Mouse (Mus musculus): ENCODE measurements around the gene Pdzk1.

Pdzk1 gene

DNA sequence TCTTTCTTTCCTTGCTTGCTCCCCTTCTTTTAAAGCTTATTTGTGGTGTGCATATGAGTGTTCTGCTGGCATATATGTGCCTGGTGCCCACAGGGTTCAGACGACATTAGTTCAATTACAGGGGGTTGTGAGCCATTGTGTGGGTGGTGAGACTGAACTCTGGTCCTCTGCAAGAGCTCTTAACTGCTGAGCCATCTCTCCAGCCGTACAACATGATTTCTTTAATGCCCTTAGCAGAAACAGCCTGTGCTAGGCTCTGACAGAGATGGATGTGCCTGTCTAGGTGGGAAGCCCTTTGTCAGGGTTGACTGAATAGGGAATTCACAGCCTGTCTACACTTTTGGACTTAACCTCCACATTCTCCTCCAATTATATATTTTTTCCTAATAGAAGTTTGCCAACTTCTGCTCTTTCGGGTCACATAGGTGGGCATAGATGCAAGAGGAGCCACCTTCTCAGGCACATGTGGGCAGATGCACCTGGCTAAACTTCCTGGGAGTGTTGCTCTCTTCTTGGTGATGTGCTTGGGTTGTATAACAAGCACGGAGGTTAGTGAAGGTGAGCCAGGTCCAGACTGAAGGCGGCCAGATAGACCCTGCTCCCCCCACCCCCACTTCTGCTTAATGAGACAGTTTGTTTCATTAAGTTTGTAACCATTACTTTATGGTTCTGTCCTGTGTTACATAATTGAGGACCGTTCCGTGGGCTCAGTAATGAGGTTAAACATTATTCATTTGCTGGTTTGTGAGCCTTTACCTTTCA lies 5.7 kb downstream of the Pdzk1 start:
- DNase-seq (ENCODE audit: low spot score in 2 of 2) = no peak

DNA sequence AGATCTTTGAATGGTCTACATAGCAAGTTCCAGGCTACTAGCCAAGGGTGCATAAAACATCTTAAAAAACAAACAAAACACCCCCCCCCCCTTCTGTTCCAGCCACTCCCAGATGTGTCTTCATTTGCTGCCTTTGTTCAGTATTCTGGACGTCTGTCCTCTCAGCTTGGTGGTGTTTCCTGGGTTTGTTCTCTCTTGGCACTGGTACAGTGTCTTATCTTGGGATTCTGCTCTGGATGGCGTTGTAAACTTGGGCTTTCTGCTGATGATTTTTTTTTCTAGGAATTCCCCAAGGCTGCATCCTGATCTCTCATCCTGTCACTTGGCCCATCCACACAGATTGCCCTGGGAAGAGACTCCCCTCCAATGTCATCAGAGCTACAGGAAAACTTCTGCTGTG lies 7.3 kb downstream of the Pdzk1 start:
- DNase-seq (ENCODE audit: low spot score in 2 of 2) = no peak

DNA sequence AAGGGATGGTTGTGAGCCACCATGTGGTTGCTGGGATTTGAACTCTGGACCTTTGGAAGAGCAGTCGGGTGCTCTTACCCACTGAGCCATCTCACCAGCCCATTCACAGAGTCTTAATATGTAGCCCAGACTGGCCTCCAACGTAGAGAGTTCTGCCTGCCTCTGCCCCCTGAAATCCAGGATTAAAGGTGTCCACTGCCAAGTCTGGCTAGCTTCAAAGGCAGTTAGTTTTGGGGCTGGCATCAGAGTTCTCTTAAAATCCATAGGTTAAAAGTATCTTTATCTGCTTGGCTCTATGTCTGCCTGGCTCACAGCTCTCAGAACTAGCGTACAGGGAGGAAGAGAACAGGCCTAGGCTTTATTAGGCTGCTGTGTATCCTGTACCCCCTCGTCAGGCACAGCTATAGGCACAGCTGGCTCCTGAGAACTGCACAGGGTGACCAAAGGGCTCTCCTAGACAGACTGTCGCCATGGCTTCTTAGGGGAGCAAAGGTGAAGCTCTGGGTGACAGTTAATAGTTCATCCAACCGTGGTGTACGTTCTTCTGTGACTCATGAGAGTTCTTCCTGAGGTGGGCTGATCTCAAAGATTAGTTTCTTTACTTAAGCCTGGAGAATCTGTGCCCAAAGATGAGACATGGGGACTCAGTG lies 10.0 kb downstream of the Pdzk1 start:
- DNase-seq (ENCODE audit: low spot score in 2 of 2) = no peak

DNA sequence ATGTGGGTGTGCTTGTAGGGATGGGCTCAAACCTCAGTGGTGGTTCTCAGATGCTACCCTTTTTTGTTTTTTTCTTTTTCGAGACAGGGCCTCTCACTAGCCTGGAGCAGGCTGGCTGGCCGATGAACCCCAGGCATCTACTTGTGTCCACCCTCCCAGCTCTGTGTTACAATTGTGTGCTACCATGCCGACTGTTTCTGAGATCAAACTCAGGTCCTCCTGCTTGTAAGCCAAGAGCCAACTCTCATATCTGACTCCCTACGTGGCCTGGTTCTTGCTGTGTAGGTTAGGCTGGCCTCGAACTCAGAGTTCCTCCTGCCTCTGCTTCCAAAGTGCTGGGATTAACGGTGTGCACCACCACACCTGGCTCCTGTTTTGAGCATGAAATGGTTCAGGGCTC lies 16.1 kb downstream of the Pdzk1 start:
- DNase-seq (ENCODE audit: low spot score in 2 of 2) = peak in 1 of 2 experiments; percentile 51

DNA sequence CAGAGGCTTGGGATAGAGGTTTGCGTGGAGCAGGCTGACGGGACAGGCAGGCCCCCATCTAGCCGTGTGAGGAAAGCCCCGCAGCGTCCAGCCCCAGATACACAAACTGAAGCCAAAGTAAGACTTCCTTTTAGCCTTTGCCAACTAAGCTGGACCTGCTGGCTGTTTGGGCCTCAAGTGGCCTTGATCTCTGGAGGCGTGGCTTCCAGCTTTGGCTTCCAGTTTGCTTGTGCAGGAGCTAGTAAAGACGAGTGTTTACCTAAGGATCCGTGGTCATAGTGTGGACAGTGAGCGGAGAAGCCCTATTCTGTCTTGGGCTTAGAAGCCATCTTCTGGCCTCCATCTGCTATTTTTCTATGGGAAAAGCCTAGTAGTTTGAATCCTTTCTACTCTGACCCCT lies 16.7 kb downstream of the Pdzk1 start:
- DNase-seq (ENCODE audit: low spot score in 2 of 2) = peak in 1 of 2 experiments; percentile 56

DNA sequence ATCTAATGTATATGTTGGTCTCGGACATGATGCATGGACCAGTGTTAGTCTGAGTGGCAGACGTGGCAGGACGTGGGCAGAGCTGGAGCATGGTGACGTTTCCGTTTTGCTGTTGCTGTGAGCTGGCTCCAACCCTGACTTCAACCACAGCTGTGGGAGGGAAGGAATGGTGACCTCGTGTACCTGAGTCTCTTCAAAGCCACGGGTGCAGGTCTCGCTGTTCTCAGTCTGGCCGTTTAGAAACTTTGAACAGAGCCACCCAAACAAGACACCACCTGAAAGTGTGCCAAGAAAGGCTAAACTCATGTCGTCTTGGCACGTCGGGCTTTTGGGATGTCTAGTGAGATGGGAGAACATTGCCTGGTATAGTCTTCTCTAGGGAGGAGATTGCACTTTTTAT lies 17.9 kb downstream of the Pdzk1 start:
- DNase-seq (ENCODE audit: low spot score in 2 of 2) = peak in 1 of 2 experiments; percentile 44

DNA sequence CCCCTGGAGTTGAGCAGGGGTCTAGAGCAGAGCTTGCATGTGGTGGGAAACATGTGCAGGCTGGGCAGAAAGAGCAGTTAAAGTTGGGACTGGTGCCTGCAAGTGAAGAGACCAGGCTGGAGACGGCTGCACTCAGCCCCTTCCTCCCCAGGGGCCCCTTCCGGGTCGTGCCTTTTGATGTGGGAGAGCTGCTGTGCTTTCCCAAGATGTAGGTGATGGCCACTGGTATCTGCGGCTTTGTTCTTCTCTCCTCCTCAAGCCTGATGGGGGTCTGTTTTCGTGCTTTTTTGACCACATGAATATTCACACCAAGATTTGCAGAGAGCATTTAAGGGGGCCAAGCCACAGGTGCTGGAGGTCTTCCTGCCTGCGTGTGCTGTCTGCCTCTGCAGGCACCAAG lies 18.6 kb downstream of the Pdzk1 start:
- DNase-seq (ENCODE audit: low spot score in 2 of 2) = peak in 1 of 2 experiments; percentile 42

DNA sequence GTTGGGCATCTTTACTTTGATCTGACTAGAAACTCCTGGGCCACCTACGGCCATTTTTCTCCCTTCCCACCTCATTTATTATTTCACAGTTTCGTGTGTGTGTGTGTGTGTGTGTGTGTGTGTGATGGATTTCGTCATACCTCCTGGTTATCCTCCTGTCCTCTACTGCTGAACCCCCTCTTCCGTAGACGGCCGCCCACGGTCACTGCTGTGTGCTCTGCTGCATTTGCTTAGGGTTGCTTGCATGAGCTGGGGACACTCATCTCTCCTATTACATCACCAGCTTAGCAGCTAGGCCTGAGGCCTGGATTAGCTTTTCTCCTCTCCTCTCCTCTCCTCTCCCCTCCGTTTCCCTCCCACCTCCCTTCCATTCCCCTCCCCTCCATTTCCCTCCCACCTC lies 19.4 kb downstream of the Pdzk1 start:
- DNase-seq (ENCODE audit: low spot score in 2 of 2) = peak in 1 of 2 experiments; percentile 19

DNA sequence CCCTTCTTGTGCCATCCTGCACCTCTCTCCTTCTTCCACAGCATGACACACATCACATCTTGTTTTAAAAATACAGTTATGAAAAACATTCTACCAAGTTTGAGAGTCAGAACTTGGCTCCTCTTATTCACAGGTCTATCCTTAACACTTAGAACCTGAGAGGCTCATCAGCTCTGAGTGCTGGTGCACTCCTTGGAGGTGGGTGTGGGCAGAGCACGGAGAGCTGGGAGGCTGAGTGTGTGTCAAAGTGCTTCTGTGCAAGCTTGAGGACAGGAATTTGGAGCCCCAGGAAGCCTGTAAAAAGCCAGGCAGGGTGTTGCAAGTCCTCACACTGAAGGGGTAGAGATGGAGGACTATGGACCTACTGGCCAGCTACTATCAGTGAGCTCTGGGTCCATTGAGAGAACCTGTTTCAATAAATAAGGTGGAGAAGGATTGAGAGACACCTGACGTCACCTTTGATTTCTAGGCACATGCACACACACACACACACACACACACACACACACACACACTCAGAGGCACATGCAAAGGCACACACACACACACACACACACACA lies 20.2 kb downstream of the Pdzk1 start:
- DNase-seq (ENCODE audit: low spot score in 2 of 2) = peak in 1 of 2 experiments; percentile 29

DNA sequence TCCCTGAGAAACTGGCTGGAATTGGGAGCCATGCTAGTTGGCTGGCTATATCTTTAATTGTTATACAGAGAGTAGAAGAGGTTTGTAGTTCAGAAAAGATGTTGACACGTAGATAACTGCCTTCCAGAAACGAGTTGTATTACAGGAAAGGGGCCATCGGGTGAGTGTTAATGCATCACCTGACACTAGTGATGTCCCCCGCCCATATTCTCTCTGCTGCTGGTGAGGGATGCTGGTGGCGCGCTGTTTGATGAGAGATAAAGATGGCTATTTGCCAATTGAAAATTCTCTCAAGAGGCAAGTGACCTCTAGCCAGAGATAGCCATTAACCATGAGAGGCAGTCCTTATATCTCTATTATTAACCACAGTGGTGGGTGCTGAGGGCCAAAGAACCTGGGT lies 23.5 kb downstream of the Pdzk1 start:
- peak in 1 of 2 experiments; percentile 25 for DNase-seq (ENCODE audit: low spot score in 2 of 2)

DNA sequence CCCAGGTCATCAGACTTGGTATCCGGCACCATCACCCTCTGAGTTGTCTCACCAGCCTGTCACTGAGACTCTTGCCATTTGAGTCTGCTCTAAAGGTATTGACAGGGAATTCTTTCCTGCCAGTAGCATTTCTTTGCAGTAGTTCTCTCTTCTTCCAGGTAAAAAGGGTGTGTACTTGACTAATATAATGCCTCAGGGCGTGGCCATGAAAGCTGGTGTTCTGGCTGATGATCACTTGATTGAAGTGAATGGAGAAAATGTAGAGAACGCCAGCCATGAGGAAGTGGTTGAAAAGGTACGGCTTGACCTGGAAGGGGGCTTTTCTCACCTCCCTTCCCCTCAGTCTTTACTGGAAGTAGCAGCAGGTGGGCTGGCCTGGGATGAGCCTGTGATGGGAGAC lies 25.3 kb downstream of the Pdzk1 start:
- peak in 1 of 2 experiments; percentile 45 for DNase-seq (ENCODE audit: low spot score in 2 of 2)

DNA sequence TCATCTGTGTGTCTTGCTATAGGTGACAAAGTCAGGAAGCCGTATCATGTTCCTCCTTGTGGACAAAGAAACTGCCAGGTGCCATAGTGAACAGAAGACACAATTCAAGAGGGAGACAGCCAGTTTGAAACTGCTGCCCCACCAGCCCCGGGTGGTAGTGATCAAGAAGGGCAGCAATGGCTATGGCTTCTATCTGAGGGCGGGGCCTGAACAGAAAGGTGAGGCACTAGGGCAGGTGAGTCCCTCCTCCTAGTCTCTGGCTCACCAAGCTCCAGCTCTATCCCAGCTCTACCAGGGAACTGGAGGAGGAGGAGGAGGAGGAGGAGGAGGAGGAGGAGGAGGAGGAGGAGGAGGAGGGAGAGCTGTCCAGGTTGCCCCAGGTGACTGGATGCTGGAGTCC lies 26.7 kb downstream of the Pdzk1 start:
- DNase-seq (ENCODE audit: low spot score in 2 of 2) = peak in 1 of 2 experiments; percentile 51

DNA sequence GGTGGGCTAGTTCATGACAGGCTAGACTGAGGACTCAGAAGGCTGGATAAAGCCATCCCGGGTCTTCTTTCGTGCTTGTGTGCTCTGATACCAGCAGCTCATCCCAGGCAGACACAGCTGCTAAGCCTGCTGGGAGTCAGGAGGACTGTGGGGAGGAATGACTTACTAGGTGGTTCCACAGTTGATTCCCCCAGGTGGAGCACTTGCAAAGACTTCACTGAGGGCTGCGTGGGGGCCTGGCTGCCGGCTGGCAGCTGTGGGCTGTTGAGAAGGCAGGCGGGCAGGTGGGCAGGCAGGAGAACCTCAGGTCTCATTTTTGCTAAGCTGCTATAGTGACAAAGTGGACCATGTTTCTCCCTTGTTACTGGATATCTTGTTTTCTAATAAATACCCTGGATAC lies 31.4 kb downstream of the Pdzk1 start:
- peak in 1 of 2 experiments; percentile 54 for DNase-seq (ENCODE audit: low spot score in 2 of 2)

DNA sequence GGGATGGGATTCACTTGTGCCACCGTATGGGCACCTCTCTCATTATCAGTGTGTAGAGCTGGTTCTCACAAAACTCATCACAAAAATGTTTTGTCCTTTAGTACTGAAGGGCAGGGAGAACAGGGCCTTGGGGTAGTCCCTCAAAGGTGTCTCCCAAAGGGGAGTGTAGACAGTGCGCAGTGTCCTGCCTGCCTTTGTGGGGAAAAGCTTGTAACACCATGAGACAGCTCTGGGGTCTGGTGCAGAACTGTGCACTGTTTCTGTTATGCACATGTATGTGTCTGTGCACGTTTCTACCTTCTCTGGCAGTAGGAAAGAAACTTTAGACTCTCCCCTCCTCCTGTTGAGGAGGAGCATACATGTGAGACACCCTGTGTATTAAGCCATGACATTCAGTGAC lies 38.8 kb downstream of the Pdzk1 start:
- DNase-seq (ENCODE audit: low spot score in 2 of 2) = no peak

DNA sequence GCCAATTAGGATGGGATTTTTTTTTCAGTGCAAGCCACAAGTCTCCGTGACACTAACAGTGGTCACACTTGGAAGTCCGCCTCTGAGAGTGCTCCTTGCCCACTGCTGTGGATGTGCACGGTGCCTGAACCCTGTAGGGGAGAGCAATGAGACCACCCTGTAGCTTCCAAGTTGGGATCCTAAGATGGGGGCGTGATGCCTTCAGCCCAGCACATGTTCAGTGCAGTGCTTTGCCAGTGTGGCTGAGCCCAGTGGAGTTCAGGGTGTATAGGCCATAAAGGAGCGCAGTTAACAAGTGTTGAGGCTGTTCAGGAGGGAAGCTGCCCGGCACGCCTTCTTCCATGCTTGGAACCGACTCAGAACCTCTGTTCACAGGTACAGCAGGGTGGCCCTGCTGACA lies 39.5 kb downstream of the Pdzk1 start:
- no peak for DNase-seq (ENCODE audit: low spot score in 2 of 2)

DNA sequence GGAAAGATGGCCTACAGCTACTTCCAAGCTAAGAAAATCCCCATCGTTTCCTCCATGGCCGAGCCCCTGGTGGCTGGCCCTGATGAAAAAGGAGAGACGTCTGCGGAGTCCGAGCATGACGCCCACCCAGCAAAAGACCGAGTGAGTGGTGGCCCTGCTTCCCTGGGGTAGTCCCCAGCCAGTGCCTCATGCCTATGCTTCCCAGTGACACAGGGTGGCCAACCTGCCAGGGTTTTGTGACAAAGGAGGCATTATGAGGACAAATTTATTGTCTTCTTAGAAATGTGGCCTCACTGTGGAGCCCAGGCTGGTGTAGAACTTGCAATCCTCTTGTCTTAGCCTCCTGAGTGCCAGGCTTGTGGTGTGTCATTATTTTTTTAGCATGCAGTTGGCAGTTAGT lies 40.0 kb downstream of the Pdzk1 start:
- DNase-seq (ENCODE audit: low spot score in 2 of 2) = no peak

DNA sequence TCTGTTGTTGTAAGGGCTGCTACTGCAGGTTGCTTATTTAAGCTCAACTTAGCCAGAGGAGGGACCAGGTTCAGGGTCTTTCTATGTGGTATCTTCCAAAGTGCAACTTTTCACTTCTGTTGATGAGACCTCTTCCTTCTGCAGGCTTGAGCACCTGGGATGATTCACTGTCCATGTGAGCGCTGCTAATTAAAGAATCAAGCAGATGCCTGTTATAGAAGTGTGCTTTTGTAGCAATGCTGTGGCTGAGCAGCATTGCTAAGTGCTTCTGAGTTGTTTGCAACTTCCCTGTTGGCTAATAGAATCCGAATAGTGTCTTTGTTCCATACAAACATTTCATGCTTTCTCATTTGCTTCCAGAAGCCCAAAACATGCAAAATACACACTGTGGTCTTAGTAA lies 41.2 kb downstream of the Pdzk1 start:
- DNase-seq (ENCODE audit: low spot score in 2 of 2) = no peak

DNA sequence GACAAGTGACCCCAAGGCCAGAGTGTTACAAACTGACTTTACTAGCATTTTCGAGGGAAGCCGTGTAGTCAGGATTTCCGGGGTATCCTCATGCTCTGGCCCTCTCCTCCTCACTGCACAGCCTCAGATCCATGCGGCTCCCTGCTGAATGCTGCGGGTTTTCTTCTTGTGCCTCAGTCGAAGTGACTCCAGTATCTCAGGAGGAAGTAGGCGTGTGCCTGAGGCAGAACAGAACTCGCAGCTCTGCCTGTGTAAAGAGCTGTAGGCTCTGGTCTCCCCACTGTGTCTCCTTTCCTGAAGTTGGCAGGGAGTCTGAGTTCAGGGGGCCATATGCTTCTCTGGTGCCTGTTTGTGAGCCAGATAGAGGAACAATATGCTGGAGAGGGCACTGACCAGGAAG lies 42.0 kb downstream of the Pdzk1 start:
- DNase-seq (ENCODE audit: low spot score in 2 of 2) = no peak

DNA sequence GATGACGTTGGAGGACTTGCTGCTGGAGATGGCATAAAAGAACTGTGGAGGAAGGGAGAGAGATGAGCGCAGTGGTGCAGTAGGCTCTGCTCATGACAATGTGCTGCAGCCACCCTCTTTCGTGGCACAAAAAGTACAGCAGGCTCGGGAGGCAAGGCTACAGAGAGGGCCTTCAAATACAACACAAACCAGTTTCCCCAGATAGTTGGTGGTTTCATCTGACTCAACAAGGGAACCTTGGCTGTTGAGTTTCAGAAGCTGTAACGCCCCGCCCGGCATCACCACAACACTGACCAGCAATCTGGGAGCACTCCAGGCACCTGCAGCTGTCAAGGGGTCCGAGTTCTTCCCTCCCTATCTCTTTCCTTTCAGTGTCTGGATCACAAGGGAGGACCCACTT lies 43.4 kb downstream of the Pdzk1 start:
- DNase-seq (ENCODE audit: low spot score in 2 of 2) = no peak

DNA sequence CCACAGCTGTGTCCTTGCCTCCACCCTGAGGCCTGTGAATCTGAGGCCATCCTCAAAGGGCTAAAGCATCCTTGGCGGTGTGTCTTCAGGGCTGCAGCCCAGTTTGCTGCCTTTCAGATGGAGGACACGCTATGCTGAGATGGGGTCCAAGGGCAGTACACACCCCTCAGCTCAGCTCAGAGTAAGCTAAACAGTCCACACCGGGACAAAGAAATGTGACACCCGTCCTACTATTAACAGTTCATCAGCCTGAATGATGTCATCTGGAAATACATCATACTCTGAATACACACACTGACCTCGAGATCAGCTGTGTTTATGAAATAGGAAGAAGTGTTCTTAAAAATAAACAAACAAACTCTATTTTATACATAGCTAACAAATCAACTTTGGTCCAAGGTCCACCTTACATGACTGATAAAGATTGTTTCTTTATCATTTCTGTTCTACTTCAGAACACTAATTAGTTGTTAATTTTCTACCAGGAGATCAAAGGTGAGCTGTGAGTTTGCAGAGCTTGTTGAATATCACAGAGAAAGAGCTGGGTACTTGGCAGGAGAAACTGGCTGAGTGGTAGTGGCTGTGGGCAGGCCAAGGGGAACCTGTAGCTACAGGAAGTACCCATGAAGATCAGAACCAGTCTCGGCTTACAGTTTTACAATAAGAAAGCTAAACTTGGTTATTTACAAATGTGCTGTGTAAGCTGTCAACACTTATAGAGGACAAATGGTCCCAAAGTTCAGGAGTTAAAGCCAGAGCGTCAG lies 45.9 kb downstream of the Pdzk1 start:
- DNase-seq (ENCODE audit: low spot score in 2 of 2) = peak in 1 of 2 experiments; percentile 9

DNA sequence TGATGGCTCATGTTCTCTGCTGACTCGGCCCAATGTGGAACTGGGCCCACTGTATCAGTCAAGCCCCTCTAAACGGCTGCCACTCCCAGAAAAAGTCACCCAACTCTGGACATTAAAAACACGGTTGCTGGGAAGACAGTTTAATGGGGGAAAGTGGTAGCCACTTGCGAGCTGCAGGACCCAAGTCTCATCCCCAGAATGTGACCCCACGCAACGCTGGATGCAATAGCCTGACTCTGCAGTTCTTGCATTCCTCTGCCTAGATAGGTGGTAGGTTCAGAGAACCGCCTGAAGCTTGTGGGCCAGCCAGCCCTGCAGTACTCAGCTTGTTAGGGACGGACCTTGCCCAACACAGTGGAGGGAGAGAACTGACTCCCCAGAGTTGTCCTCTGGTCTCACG lies 50.5 kb downstream of the Pdzk1 start:
- DNase-seq (ENCODE audit: low spot score in 2 of 2) = peak in 1 of 2 experiments; percentile 11

DNA sequence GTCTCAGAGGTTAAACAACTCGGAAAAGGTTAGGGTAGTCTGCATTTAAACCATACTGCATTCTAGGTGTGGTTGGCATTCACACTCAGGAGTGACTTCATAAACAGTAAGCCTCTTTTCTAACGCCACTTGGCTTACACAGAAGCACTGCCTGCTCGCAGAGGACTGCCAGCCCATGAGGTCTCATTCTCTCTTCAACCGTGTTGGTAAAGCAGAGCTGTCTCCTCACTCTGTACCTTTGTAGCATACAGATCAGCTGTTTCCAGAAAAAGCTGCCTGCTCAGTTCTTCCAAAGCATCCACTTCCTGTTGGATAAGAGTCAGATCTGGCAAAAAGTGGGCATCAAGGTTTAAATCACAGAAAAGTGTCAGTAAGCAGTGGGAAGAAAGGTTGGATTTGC lies 51.3 kb downstream of the Pdzk1 start:
- peak in 1 of 2 experiments; percentile 8 for DNase-seq (ENCODE audit: low spot score in 2 of 2)

Data from urinary bladder, postnatal 4 days (tissue).